Mouse (Mus musculus) ES-E14 (cell line): ENCODE measurements around the gene Dhx16. TPM values are rescaled to one million over a fixed set of nuclear protein-coding genes. Genes with fewer than 3 reads are reported as not detected.

ENCODE experiments used
- DNase-seq: peaks from one replicate; pipeline ENCODE4 v3.0.0-alpha.2; 2013; ENCODE audit warnings: low read depth, low spot score
- H3K27ac ChIP-seq: 2 replicates; pipeline ENCODE4 v1.5.1; 2012; ENCODE audit warnings: low read depth, mild to moderate bottlenecking, low read length, moderate library complexity, mixed read lengths; ENCODE audit not compliant: poor library complexity, insufficient read depth, severe bottlenecking
- H3K36me3 ChIP-seq: 2 replicates; pipeline ENCODE4 v1.6.1; 2012; ENCODE audit warnings: mild to moderate bottlenecking, low read length, moderate library complexity, mixed read lengths; ENCODE audit not compliant: control insufficient read depth, poor library complexity, insufficient read depth, severe bottlenecking
- H3K4me1 ChIP-seq, 2 experiments: fragments of 150-350 bp in 1 of 2; sonication (generic) in 1 of 2; 2 replicates each; pipeline ENCODE4 v1.6.1; 2012; ENCODE audit warnings: low read length in 2 of 2, mild to moderate bottlenecking in 1 of 2, mixed read lengths in 1 of 2; ENCODE audit not compliant: control insufficient read depth in 2 of 2, insufficient read depth in 2 of 2, poor library complexity in 1 of 2
- H3K4me3 ChIP-seq, 2 experiments: fragments of 150-350 bp in 1 of 2; sonication (generic) in 1 of 2; 2 replicates each; pipeline ENCODE4 v1.5.1; 2012; ENCODE audit warnings: low read length in 2 of 2, low read depth in 1 of 2, mild to moderate bottlenecking in 1 of 2, mixed read lengths in 1 of 2; ENCODE audit not compliant: insufficient read depth in 1 of 2, poor library complexity in 1 of 2, severe bottlenecking in 1 of 2
- H3K9ac ChIP-seq: 2 replicates; pipeline ENCODE4 v1.6.1; 2012; ENCODE audit warnings: low read depth, mild to moderate bottlenecking, low read length, mixed read lengths; ENCODE audit not compliant: poor library complexity, insufficient read depth, severe bottlenecking
- H3K9me3 ChIP-seq: fragments of 150-350 bp; sonication (generic); 2 replicates; pipeline ENCODE4 v1.6.1; 2012; ENCODE audit warnings: low read depth, mild to moderate bottlenecking, low read length; ENCODE audit not compliant: control insufficient read depth, insufficient read depth
- CHD2 ChIP-seq: IDR thresholded peaks from 2 replicates; pipeline ENCODE4 v1.6.1; 2014; ENCODE audit warnings: mild to moderate bottlenecking, low read depth, low read length, inconsistent platforms
- HCFC1 ChIP-seq: IDR thresholded peaks from 2 replicates; pipeline ENCODE4 v1.6.1; 2012; ENCODE audit warnings: low read length, inconsistent platforms, borderline replicate concordance; ENCODE audit not compliant: insufficient read depth
- MAFK ChIP-seq: IDR thresholded peaks from 2 replicates; pipeline ENCODE4 v1.6.1; 2014; ENCODE audit warnings: mild to moderate bottlenecking, low read depth, low read length, inconsistent platforms; ENCODE audit not compliant: insufficient read depth
- ZC3H11A ChIP-seq: IDR thresholded peaks from 2 replicates; pipeline ENCODE4 v1.6.1; 2012; ENCODE audit warnings: low read depth, mild to moderate bottlenecking, inconsistent platforms, low read length, borderline replicate concordance
- ZNF384 ChIP-seq: IDR thresholded peaks from 2 replicates; pipeline ENCODE4 v1.6.1; 2012; ENCODE audit warnings: low read depth, low read length, inconsistent platforms
- in situ Hi-C, 2 experiments: fragments of 600-800 bp; cut with MboI; formaldehyde crosslinking; loops; one replicate each; pipeline ENCODE4 v1.15.1; 2025; ENCODE audit warnings: low sequenced_read_pairs in 2 of 2, inconsistent platforms in 1 of 2; ENCODE audit not compliant: unreplicated experiment in 2 of 2
- total RNA-seq: library from RNA; depleted of rRNA; stranded (reverse); fragments of 300-350 nt; gene quantifications from 2 replicates; pipeline ENCODE4 v1.2.3, GENCODE M21; 2012

Gene Dhx16
- total RNA-seq, 1 experiment = 202 TPM

DNA sequence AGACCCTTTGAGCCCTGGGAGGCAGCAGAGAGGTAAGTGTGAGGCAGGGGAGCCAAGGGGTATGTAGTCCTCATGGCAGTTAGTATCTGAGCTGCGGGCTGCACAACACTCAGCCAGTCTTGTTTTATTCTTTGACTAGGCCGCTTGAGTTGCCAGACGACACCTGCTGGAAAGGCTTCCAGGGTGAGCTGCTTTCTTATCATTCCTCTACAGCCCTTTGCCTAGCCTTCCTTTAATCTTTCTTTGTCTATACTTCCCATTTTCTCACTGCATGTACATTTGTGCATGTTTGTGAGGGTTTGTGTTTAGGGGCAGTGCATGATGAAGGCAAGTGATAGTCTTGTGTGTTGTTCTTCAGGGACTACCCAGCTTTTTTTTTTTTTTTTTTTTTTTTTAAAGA lies 28.6 kb upstream of the Dhx16 start:
- in situ Hi-C loops = no loop called here
- peaks cover 66% of the 10 kb centered on the region for H3K36me3 ChIP-seq
- TF ChIP-seq MAFK = no peak
- TF ChIP-seq CHD2 = no peak
- TF ChIP-seq ZNF384 = no peak
- no peak overlapping the region for H3K4me3 ChIP-seq
- DNase-seq = no peak
- no peaks in the 10 kb centered on the region for H3K9me3 ChIP-seq
- peaks cover 0 to 4% of the 10 kb centered on the region in 2 experiments; a peak in 1 of 4 replicates for H3K4me1 ChIP-seq
- H3K27ac ChIP-seq = no peak overlapping the region
- no peak overlapping the region for H3K9ac ChIP-seq

DNA sequence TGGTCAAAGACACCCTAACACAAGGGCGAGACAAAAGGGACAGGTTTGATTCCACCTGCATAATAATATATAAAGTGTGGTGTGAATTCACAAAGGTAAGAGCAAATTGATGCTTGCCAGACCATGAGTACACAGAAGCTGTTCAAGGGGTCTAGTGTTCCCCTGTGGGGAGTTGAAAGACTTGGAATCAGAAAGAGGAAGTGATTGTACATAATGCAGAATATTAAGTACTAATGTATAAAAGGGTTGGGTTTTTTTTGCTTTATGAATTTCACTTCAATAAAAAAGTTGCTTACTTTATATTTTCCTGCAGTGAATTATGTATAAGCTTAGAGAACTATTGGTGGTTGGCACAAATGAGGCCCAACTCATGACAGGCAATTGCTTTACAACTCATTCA lies 20.2 kb upstream of the Dhx16 start:
- in situ Hi-C loops = no loop called here
- Histone ChIP-seq H3K27ac (no peak overlapping the region), H3K9ac (no peak overlapping the region), H3K4me3 (no peak overlapping the region), H3K9me3 (no peaks in the 10 kb centered on the region), H3K36me3 (peaks cover 27% of the 10 kb centered on the region), H3K4me1 (peaks cover 0 to 16% of the 10 kb centered on the region in 2 experiments; a peak in 2 of 4 replicates)
- TF ChIP-seq HCFC1 (no peak), MAFK (no peak), ZC3H11A (no peak), CHD2 (no peak), ZNF384 (no peak)
- no peak for DNase-seq

- Histone ChIP-seq H3K9ac (no peak overlapping the region), H3K9me3 (no peaks in the 10 kb centered on the region), H3K36me3 (peaks cover 23% of the 10 kb centered on the region), H3K4me3 (no peak overlapping the region), H3K27ac (no peak overlapping the region), H3K4me1 (peaks cover 2 to 17% of the 10 kb centered on the region in 2 experiments; a peak in 2 of 4 replicates)
- in situ Hi-C loops = no loop called here
- TF ChIP-seq MAFK = no peak
- no peak for TF ChIP-seq HCFC1
- no peak for TF ChIP-seq ZC3H11A
- no peak for TF ChIP-seq CHD2
- TF ChIP-seq ZNF384 = no peak
- no peak for DNase-seq
Observed at GRCm38 (mm10) chr17:35859835-35860234, 19.8 kb upstream of the Dhx16 start.

DNA sequence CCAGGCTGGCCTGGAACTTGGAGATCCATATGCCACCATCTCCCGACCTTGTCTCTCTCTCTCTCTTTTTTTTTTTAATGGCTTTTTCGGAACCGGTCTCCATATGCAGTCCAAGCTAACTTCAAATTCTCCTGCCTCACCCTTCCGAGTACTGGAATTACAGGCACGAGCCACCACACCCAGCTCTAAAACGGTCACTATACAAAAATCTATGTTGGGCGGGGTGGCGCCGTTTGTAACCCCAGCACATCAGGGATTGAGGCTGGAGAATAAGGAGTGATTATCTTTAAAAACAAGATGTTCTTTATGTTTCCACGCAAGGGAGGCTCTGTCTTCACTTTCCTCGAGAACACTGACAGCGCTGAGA lies 18.8 kb upstream of the Dhx16 start:
- peak overlapping the region; percentile 91 to 96 for H3K4me3 ChIP-seq
- TF ChIP-seq MAFK (no peak), ZC3H11A (no peak), ZNF384 (no peak), CHD2 (no peak), HCFC1 (no peak)
- no peak for DNase-seq
- peaks cover 18% of the 10 kb centered on the region for H3K36me3 ChIP-seq
- H3K4me1 ChIP-seq = peaks cover 2 to 19% of the 10 kb centered on the region in 2 experiments; a peak in 2 of 4 replicates
- in situ Hi-C loops = no loop called here
- H3K9me3 ChIP-seq = no peaks in the 10 kb centered on the region
- peak overlapping the region; percentile 37; the same call in 1 of the 2 replicates for H3K27ac ChIP-seq
- peak overlapping the region; percentile 91 for H3K9ac ChIP-seq
